Mouse (Mus musculus) CH12.LX (cell line): ENCODE measurements at regions not wholly inside any gene's neighbourhood (a gene's known extent, or its start where the extent isn't known, plus 50 kb on each side); places are given as distances from the start of the nearest gene placed in this dataset.

Source experiments
- DNase-seq: peaks from one replicate; pipeline ENCODE4 v3.0.0-alpha.2; 2013; ENCODE audit errors: extremely low read depth
- H3K27ac ChIP-seq: 2 replicates; pipeline ENCODE4 v1.5.1; 2012; ENCODE audit warnings: low read depth, mild to moderate bottlenecking, control low read depth, moderate library complexity; ENCODE audit not compliant: insufficient read depth
- H3K27me3 ChIP-seq: replicated peaks from 2 replicates; pipeline ENCODE3; 2012; ENCODE audit warnings: inconsistent platforms
- H3K36me3 ChIP-seq, 2 experiments: replicated peaks in 1 of 2; 2 replicates each; pipeline versions ENCODE3 to v1.6.1; 2012; ENCODE audit warnings: inconsistent platforms in 1 of 2, low read length in 1 of 2, mild to moderate bottlenecking in 1 of 2, mixed read lengths in 1 of 2, moderate library complexity in 1 of 2; ENCODE audit not compliant: control insufficient read depth in 1 of 2, insufficient read depth in 1 of 2
- H3K4me1 ChIP-seq, 2 experiments: 2 replicates each; pipeline ENCODE4 v1.6.1; 2012; ENCODE audit warnings: inconsistent platforms in 1 of 2, moderate library complexity in 1 of 2; ENCODE audit not compliant: insufficient read depth in 2 of 2, control insufficient read depth in 1 of 2
- H3K4me2 ChIP-seq: 2 replicates; pipeline ENCODE4 v1.6.1; 2012; ENCODE audit warnings: low read depth, mild to moderate bottlenecking, control low read depth; ENCODE audit not compliant: poor library complexity, insufficient read depth, severe bottlenecking
- H3K4me3 ChIP-seq, 3 experiments: fragments of 150-350 bp in 1 of 3; sonication (generic) in 1 of 3; replicated peaks in 1 of 3; 2 replicates each; pipeline versions ENCODE3 to v1.5.1; 2011 to 2012; ENCODE audit warnings: low read depth in 2 of 3, low read length in 2 of 3, mild to moderate bottlenecking in 2 of 3, moderate library complexity in 2 of 3, control low read depth in 1 of 3, improper control_type of control experiment in 1 of 3, inconsistent platforms in 1 of 3, mixed read lengths in 1 of 3; ENCODE audit not compliant: poor library complexity in 1 of 3
- H3K79me2 ChIP-seq: replicated peaks from 2 replicates; pipeline ENCODE4 v1.6.1; 2012; ENCODE audit warnings: mild to moderate bottlenecking, moderate library complexity; ENCODE audit not compliant: control insufficient read depth, poor library complexity, insufficient read depth, severe bottlenecking; ENCODE audit errors: extremely low read depth
- H3K9ac ChIP-seq: 2 replicates; pipeline ENCODE4 v1.6.1; 2012; ENCODE audit warnings: low read depth, mild to moderate bottlenecking, control low read depth, moderate library complexity; ENCODE audit not compliant: insufficient read depth
- H3K9me3 ChIP-seq: replicated peaks from 2 replicates; pipeline ENCODE3; 2012; ENCODE audit warnings: low read length, inconsistent platforms, mixed read lengths
- BHLHE40 ChIP-seq: IDR thresholded peaks from 2 replicates; pipeline ENCODE4 v1.6.1; 2011; ENCODE audit warnings: mild to moderate bottlenecking, low read depth, low read length, improper control_type of control experiment
- CHD1 ChIP-seq: IDR thresholded peaks from 2 replicates; pipeline ENCODE4 v1.6.1; 2012; ENCODE audit warnings: low read depth, low read length, improper control_type of control experiment, inconsistent platforms
- CHD2 ChIP-seq: IDR thresholded peaks from 2 replicates; pipeline ENCODE4 v1.6.1; 2011; ENCODE audit warnings: low read length, improper control_type of control experiment
- CTCF ChIP-seq, 2 experiments: IDR thresholded peaks in 1 of 2; conservative IDR thresholded peaks in 1 of 2; 2 replicates each; pipeline ENCODE4 v1.5.1; 2011 to 2012; ENCODE audit warnings: low read depth in 2 of 2, low read length in 2 of 2, improper control_type of control experiment in 1 of 2, inconsistent platforms in 1 of 2, mild to moderate bottlenecking in 1 of 2, moderate library complexity in 1 of 2
- E2F4 ChIP-seq: IDR thresholded peaks from 2 replicates; pipeline ENCODE4 v1.6.1; 2011; ENCODE audit warnings: low read depth, low read length, improper control_type of control experiment; ENCODE audit not compliant: insufficient replicate concordance
- ELF1 ChIP-seq: IDR thresholded peaks from 2 replicates; pipeline ENCODE4 v1.6.1; 2014; ENCODE audit warnings: low read depth, mild to moderate bottlenecking, inconsistent platforms, low read length, improper control_type of control experiment
- EP300 ChIP-seq: IDR thresholded peaks from 2 replicates; pipeline ENCODE4 v1.6.1; 2011; ENCODE audit warnings: low read length, improper control_type of control experiment
- HCFC1 ChIP-seq: IDR thresholded peaks from 2 replicates; pipeline ENCODE4 v1.6.1; 2012; ENCODE audit warnings: low read depth, mild to moderate bottlenecking, inconsistent platforms, low read length, improper control_type of control experiment
- IRF4 ChIP-seq: IDR thresholded peaks from 2 replicates; pipeline ENCODE4 v1.6.1; 2014; ENCODE audit warnings: low read depth, mild to moderate bottlenecking, inconsistent platforms, low read length, improper control_type of control experiment
- KAT2A ChIP-seq: IDR thresholded peaks from 2 replicates; pipeline ENCODE4 v1.6.1; 2012; ENCODE audit warnings: low read length, improper control_type of control experiment, inconsistent platforms; ENCODE audit not compliant: insufficient replicate concordance
- MAX ChIP-seq: IDR thresholded peaks from 2 replicates; pipeline ENCODE4 v1.6.1; 2011; ENCODE audit warnings: low read length, improper control_type of control experiment
- MEF2A ChIP-seq: IDR thresholded peaks from 2 replicates; pipeline ENCODE4 v1.6.1; 2014; ENCODE audit warnings: low read depth, mild to moderate bottlenecking, inconsistent platforms, low read length, improper control_type of control experiment, borderline replicate concordance
- MYC ChIP-seq: IDR thresholded peaks from 2 replicates; pipeline ENCODE4 v1.6.1; 2011; ENCODE audit warnings: low read depth, mild to moderate bottlenecking, improper control_type of control experiment, low read length
- NELFE ChIP-seq: IDR thresholded peaks from 2 replicates; pipeline ENCODE4 v1.6.1; 2011; ENCODE audit warnings: low read depth, low read length, improper control_type of control experiment
- NRF1 ChIP-seq: IDR thresholded peaks from 2 replicates; pipeline ENCODE4 v1.6.1; 2014; ENCODE audit warnings: low read depth, mild to moderate bottlenecking, inconsistent platforms, low read length, improper control_type of control experiment, moderate library complexity
- RAD21 ChIP-seq: IDR thresholded peaks from 2 replicates; pipeline ENCODE4 v1.6.1; 2011; ENCODE audit warnings: low read depth, mild to moderate bottlenecking, low read length, improper control_type of control experiment, moderate library complexity
- RCOR1 ChIP-seq: conservative IDR thresholded peaks from 2 replicates; pipeline ENCODE4 v1.6.1; 2012; ENCODE audit warnings: low read depth, mild to moderate bottlenecking, inconsistent platforms, low read length, improper control_type of control experiment
- SIN3A ChIP-seq: IDR thresholded peaks from 2 replicates; pipeline ENCODE4 v1.6.1; 2012; ENCODE audit warnings: low read length, improper control_type of control experiment, inconsistent platforms
- SMC3 ChIP-seq: IDR thresholded peaks from 2 replicates; pipeline ENCODE4 v1.6.1; 2011; ENCODE audit warnings: low read depth, low read length, improper control_type of control experiment
- TBP ChIP-seq: conservative IDR thresholded peaks from 2 replicates; pipeline ENCODE4 v1.6.1; 2011; ENCODE audit warnings: low read depth, low read length, improper control_type of control experiment
- TCF12 ChIP-seq: IDR thresholded peaks from 2 replicates; pipeline ENCODE4 v1.6.1; 2014; ENCODE audit warnings: low read depth, mild to moderate bottlenecking, inconsistent platforms, low read length, improper control_type of control experiment
- UBTF ChIP-seq: IDR thresholded peaks from 2 replicates; pipeline ENCODE4 v1.6.1; 2012; ENCODE audit warnings: low read depth, mild to moderate bottlenecking, inconsistent platforms, low read length, improper control_type of control experiment, moderate library complexity
- USF1 ChIP-seq: IDR thresholded peaks from 2 replicates; pipeline ENCODE4 v1.6.1; 2014; ENCODE audit warnings: low read depth, mild to moderate bottlenecking, inconsistent platforms, low read length, improper control_type of control experiment
- ZC3H11A ChIP-seq: IDR thresholded peaks from 2 replicates; pipeline ENCODE4 v1.6.1; 2012; ENCODE audit warnings: low read depth, mild to moderate bottlenecking, inconsistent platforms, low read length, improper control_type of control experiment
- ZKSCAN1 ChIP-seq: IDR thresholded peaks from 2 replicates; pipeline ENCODE4 v1.6.1; 2012; ENCODE audit warnings: low read depth, inconsistent platforms, low read length, improper control_type of control experiment, borderline replicate concordance
- ZMIZ1 ChIP-seq: IDR thresholded peaks from 2 replicates; pipeline ENCODE4 v1.6.1; 2012; ENCODE audit warnings: low read depth, mild to moderate bottlenecking, inconsistent platforms, low read length, improper control_type of control experiment
- dilution Hi-C: fragments of 300-500 bp; cut with MboI; formaldehyde crosslinking; loops from 2 replicates; pipeline ENCODE4 v1.14.3; 2020; ENCODE audit warnings: low sequenced_read_pairs; ENCODE audit not compliant: extremely low pct_unique_long_range_greater_than_20kb, extremely low pct_ligation_motif_present
- in situ Hi-C: fragments of 300-500 bp; cut with MboI; formaldehyde crosslinking; loops from 3 replicates; pipeline ENCODE4 v1.14.3; 2019; ENCODE audit warnings: low sequenced_read_pairs, low pct_ligation_motif_present, low pct_unique_long_range_greater_than_20kb, mixed read lengths

GRCm38 (mm10) chr6:47358686-47359085, 94.5 kb upstream of the Cul1 start:
- TF ChIP-seq CTCF (conservative IDR thresholded peaks at IDR 0.05 in 1 of 2, IDR thresholded peaks at IDR 0.05 in 1 of 2; ENCODE audit: low read depth in 2 of 2, low read length in 2 of 2) (peak; percentile 48 to 62; a peak in 3 of 4 replicates), ZKSCAN1 (no peak), MAX (no peak), SMC3 (peak; percentile 54), MEF2A (no peak), NRF1 (no peak), RAD21 (peak; percentile 44)
- H3K4me3 ChIP-seq, result no peak overlapping the region
- dilution Hi-C loops, result no loop called here
- no peaks in the 10 kb centered on the region for H3K79me2 ChIP-seq
- H3K27ac ChIP-seq, result no peak overlapping the region
- DNase-seq, result peak; percentile 27
- no peak overlapping the region for H3K9ac ChIP-seq
- H3K4me2 ChIP-seq, result no peak overlapping the region
- no peaks in the 10 kb centered on the region for H3K27me3 ChIP-seq
- H3K9me3 ChIP-seq, result no peaks in the 10 kb centered on the region
- H3K36me3 ChIP-seq, result no peaks in the 10 kb centered on the region
- peaks cover 0 to 5% of the 10 kb centered on the region in 2 experiments; a peak in 1 of 4 replicates for H3K4me1 ChIP-seq
- in situ Hi-C loops, result no loop called here

GRCm38 (mm10) chr6:47364002-47364401, 89.2 kb upstream of the Cul1 start:
- in situ Hi-C loops, result no loop called here
- Histone ChIP-seq H3K4me1 (peaks cover 0 to under 1% of the 10 kb centered on the region in 2 experiments; a peak in 1 of 4 replicates), H3K27me3 (no peaks in the 10 kb centered on the region), H3K36me3 (no peaks in the 10 kb centered on the region), H3K4me3 (no peak overlapping the region), H3K9ac (no peak overlapping the region), H3K79me2 (no peaks in the 10 kb centered on the region), H3K4me2 (no peak overlapping the region), H3K27ac (no peak overlapping the region), H3K9me3 (no peaks in the 10 kb centered on the region)
- dilution Hi-C loops, result no loop called here
- TF ChIP-seq TCF12 (no peak), ELF1 (no peak), CHD2 (no peak), CHD1 (no peak), RCOR1 (no peak), SIN3A (no peak), MYC (no peak), TBP (no peak)
- no peak for DNase-seq

- dilution Hi-C loops, result no loop called here
- Histone ChIP-seq H3K4me2 (no peak overlapping the region), H3K36me3 (no peaks in the 10 kb centered on the region), H3K27ac (no peak overlapping the region), H3K4me3 (no peak overlapping the region), H3K4me1 (no peaks in the 10 kb centered on the region), H3K27me3 (no peaks in the 10 kb centered on the region), H3K9ac (no peak overlapping the region), H3K9me3 (no peaks in the 10 kb centered on the region), H3K79me2 (no peaks in the 10 kb centered on the region)
- in situ Hi-C loops, result no loop called here
- no peak for DNase-seq
- no peak for TF ChIP-seq USF1
- TF ChIP-seq KAT2A, result no peak
- no peak for TF ChIP-seq HCFC1
- no peak for TF ChIP-seq BHLHE40
- no peak for TF ChIP-seq ZC3H11A
- no peak for TF ChIP-seq UBTF
- TF ChIP-seq ZMIZ1, result no peak
- TF ChIP-seq TCF12, result no peak
- TF ChIP-seq SMC3, result no peak
- TF ChIP-seq IRF4, result no peak
- TF ChIP-seq CHD1, result no peak
- no peak for TF ChIP-seq EP300
- no peak for TF ChIP-seq ZKSCAN1
- TF ChIP-seq RAD21, result no peak
- no peak for TF ChIP-seq E2F4
- no peak for TF ChIP-seq NELFE
These were observed 88.6 kb upstream of the Cul1 start for GRCm38 (mm10) chr6:47364556-47364955.
